Mouse (Mus musculus): Measurements from ENCODE around the gene Olfr553.
"Not testable (repeated sequence)": the region's sequence is repeated elsewhere in the genome, so short reads cannot be mapped to it uniquely, and the experiment has no call there.

Gene Olfr553

DNA sequence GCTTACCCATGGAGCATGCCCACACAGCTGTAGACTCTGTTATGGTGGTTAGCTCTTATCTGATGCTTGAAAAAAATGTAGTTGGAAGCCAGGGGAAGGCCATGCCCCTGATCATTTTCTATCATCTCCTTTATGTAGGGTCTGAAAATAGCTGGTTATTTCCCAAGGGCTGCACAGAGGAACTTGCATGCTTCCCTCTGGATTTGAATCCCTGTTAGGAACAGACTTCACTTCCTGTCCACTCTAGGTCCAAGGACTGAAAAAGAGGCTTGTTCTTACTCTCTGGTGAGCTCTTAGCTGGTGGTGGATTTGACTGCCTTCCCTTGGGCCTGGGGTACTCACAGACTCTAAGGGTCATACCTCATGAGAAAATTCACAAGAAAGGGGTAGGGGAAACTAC lies at the start of gene Olfr553:
Gene Olfr553, minus strand, starts transcription at position 101 of the 400 bp plus-strand sequence.
- in situ Hi-C loops (cut with MboI; ENCODE audit: unreplicated experiment in 2 of 2): no loop called here

- in situ Hi-C loops (cut with MboI; ENCODE audit: unreplicated experiment in 2 of 2): no loop called here
These were observed 47.4 kb upstream of the Olfr553 start for GRCm38 (mm10) chr7:102665378-102665777.

GRCm38 (mm10) chr7:102664599-102664998 lies 46.6 kb upstream of the Olfr553 start, which contains the start of gene Olfr556:
Olfr556 (plus strand) TSS chr7:102664899.
- in situ Hi-C loops (cut with MboI; ENCODE audit: unreplicated experiment in 2 of 2): no loop called here

GRCm38 (mm10) chr7:102658523-102658922 lies 40.5 kb upstream of the Olfr553 start, which contains the start of gene Olfr555:
Olfr555 (plus strand) TSS chr7:102658823.
- in situ Hi-C loops (cut with MboI; ENCODE audit: unreplicated experiment in 2 of 2): no loop called here

DNA sequence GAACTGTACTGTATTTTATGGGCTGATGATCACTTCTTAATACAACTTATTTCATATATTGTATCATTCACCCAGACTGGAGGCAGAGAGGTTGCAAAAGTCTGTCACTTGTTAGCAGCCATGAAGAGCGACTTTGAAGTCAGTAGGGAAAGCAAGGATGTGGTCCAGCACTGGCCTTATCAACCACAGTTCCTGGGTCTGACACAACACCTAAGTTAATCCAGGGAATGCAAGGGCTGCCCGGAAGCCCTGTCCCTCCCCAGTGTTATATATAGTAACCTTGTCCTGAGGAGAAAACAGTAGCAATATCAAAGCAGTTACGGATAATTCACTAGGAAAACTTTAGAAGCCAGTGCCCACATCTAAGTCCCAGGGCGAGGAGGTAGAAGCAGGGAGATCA lies 26.9 kb upstream of the Olfr553 start:
- in situ Hi-C loops (cut with MboI; ENCODE audit: unreplicated experiment in 2 of 2): not testable (repeated sequence)

- in situ Hi-C loops (cut with MboI; ENCODE audit: unreplicated experiment in 2 of 2): loop anchor here (5.0 kb wide), 1 partner anchor 126 kb away; no protein-coding TSS in a partner anchor
These were observed 20.1 kb upstream of the Olfr553 start, which contains the start of gene Olfr554 for GRCm38 (mm10) chr7:102638132-102638531. Olfr554 (plus strand) TSS chr7:102638432.

DNA sequence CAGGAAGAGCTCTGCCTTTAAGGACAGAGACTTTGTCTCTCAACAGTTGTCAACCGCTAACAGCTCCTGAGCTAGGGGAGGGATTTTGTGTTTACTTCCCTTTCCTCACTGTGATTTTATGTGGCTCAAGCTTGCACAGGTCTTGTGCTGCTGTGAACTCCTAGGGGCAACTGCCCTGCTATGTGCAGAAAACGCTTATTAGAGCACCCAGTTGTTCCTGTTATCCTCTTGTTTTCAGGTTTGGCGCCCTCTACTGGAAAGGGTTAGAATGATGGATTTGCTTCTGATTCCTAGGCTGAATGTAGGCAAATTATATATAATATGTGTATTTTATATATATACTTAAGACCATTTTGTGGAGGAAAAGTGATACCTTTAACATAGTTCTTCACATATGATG lies 18.6 kb upstream of the Olfr553 start:
- in situ Hi-C loops (cut with MboI; ENCODE audit: unreplicated experiment in 2 of 2): loop anchor here (5.0 kb wide), 1 partner anchor 124 kb away; no protein-coding TSS in a partner anchor

DNA sequence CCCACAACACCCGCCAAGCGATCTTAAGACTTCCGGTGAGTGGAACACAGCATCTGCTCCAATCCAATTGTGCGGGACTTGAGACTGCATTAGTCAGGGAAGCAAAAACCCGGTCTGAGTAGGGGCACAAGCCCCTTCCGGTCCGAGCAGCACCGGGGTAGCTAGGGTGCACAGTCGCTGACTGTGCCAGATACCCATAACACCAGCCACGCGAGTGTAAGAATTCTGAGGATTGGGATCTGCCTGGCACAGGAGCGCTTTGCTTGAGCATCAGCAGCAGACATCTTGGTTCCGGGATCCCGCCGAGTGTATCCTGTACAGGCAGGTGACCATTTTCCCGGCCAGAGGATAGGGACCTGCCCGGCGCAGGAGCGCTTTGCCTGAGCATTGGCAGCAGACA lies 2.4 kb upstream of the Olfr553 start:
- in situ Hi-C loops (cut with MboI; ENCODE audit: unreplicated experiment in 2 of 2): not testable (repeated sequence)

- in situ Hi-C loops (cut with MboI; ENCODE audit: unreplicated experiment in 2 of 2): no loop called here
These were observed 1.6 kb upstream of the Olfr553 start for GRCm38 (mm10) chr7:102619608-102620007.

- in situ Hi-C loops (cut with MboI; ENCODE audit: unreplicated experiment in 2 of 2): no loop called here
These were observed 20.5 kb downstream of the Olfr553 start, which contains the start of gene Olfr552 for GRCm38 (mm10) chr7:102597378-102598031. Olfr552 (plus strand) TSS chr7:102597770.

GRCm38 (mm10) chr7:102591786-102592185 lies 26.2 kb downstream of the Olfr553 start, which contains the start of gene Olfr551:
Olfr551 (minus strand) TSS chr7:102591886.
- in situ Hi-C loops (cut with MboI; ENCODE audit: unreplicated experiment in 2 of 2): no loop called here

- in situ Hi-C loops (cut with MboI; ENCODE audit: unreplicated experiment in 2 of 2): no loop called here
These were observed 42.0 kb downstream of the Olfr553 start for GRCm38 (mm10) chr7:102575998-102576397.

DNA sequence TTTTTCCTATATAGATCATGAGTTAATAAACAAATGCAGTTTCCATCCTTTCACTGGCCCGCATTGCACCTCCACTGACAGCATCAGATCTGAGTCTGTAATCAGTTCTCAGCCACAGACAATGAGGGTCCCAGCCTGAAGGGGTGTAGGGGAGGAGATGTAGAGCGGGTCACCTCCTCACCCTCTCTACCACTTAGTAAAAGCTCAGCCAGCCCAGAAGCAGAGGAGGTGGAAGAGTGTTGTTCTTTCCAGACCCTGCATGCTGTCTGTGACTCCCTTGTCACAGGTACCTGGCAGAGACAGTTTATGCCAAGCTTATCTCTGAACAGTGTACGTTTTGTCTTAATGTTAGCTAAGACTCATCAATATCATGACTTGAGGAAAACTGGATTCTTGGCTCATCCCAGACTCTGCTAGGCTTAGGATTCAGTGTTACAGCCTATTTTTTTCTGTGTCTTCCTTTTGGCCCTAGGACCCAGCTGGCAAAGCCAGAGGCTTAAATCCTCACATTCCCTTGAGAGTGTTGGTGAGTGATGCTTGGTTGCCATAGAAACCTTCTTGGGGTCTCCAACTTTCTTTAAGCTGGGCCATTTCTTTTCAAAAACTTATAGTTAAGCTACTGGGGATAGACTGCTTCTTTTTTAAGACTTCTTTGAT lies 44.7 kb downstream of the Olfr553 start:
- in situ Hi-C loops (cut with MboI; ENCODE audit: unreplicated experiment in 2 of 2): no loop called here

GRCm38 (mm10) chr7:102571142-102571541 lies 46.9 kb downstream of the Olfr553 start, which contains the start of gene Olfr550:
Olfr550 (plus strand) TSS chr7:102571442.
- in situ Hi-C loops (cut with MboI; ENCODE audit: unreplicated experiment in 2 of 2): no loop called here

GRCm38 (mm10) chr7:102566219-102566618 lies 51.8 kb downstream of the Olfr553 start:
- in situ Hi-C loops (cut with MboI; ENCODE audit: unreplicated experiment in 2 of 2): no loop called here

- in situ Hi-C loops (cut with MboI; ENCODE audit: unreplicated experiment in 2 of 2): no loop called here
These were observed 52.7 kb downstream of the Olfr553 start, which contains the start of gene Trim21 for GRCm38 (mm10) chr7:102564999-102565997. Trim21 (minus strand) TSS chr7:102565486.
